Mouse (Mus musculus) bone marrow, adult 2 months (tissue): ENCODE data around the gene Abca12.

Experiments
- CTCF ChIP-seq: fragments of 200-500 bp; IDR thresholded peaks from 2 replicates; pipeline ENCODE4 v1.5.1; 2011; ENCODE audit warnings: low read length, control low read depth; ENCODE audit not compliant: control insufficient read depth, insufficient read depth
- POLR2A ChIP-seq: fragments of 200-500 bp; IDR thresholded peaks from 2 replicates; pipeline ENCODE4 v1.6.1; 2011; ENCODE audit warnings: low read depth, mild to moderate bottlenecking, control low read depth, low read length, borderline replicate concordance; ENCODE audit not compliant: control insufficient read depth

DNA sequence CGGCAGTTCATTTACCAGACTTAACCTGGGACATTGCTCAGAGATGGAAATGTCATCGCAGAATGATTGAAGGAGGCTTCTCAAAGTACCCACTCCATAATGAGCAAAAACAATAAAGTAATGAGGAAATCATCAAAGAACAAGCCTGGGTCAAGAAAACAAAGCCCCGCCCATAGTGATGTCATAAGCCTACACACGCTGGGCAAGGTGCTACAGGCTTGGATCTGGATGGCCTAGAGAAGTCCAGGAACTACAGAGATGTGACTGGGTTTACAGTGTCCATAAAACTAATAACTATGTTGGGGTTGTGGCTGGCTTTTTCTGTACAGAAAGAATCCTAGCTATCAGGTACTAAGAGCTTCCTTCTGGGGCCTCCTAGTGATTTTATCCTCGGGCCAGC lies 41.6 kb downstream of the Abca12 start:
- TF ChIP-seq POLR2A: no peak
- TF ChIP-seq CTCF: no peak
